Mouse (Mus musculus): ENCODE measurements around the gene Sp100.

The Sp100 gene

GRCm38 (mm10) chr1:85751932-85752680, 102.3 kb downstream of the Sp100 start:
- peak; percentile 58 for DNase-seq

- DNase-seq, result no peak
Observed at GRCm38 (mm10) chr1:85757531-85758230, 107.9 kb downstream of the Sp100 start.

- DNase-seq, result no peak
Observed at GRCm38 (mm10) chr1:85758231-85758968, 108.6 kb downstream of the Sp100 start.

GRCm38 (mm10) chr1:85758969-85759293, 109.1 kb downstream of the Sp100 start:
- no peak for DNase-seq

All from thymus, postnatal 14 days (tissue).